Mouse (Mus musculus) erythroblast, embryonic 14.5 days (primary cell): Measurements from ENCODE around the gene Guk1. TPM values are rescaled to one million over a fixed set of nuclear protein-coding genes. Genes with fewer than 3 reads are reported as not detected.

Source experiments
- H3K27me3 ChIP-seq: 2 replicates; pipeline ENCODE4 v1.6.1; 2012; ENCODE audit warnings: inconsistent platforms; ENCODE audit not compliant: control insufficient read depth
- H3K36me3 ChIP-seq: 2 replicates; pipeline ENCODE4 v1.6.1; 2012; ENCODE audit warnings: mild to moderate bottlenecking, inconsistent platforms; ENCODE audit not compliant: control insufficient read depth
- H3K4me1 ChIP-seq: 2 replicates; pipeline ENCODE4 v1.6.1; 2012; ENCODE audit warnings: inconsistent platforms; ENCODE audit not compliant: control insufficient read depth
- H3K4me3 ChIP-seq: replicated peaks from 2 replicates; pipeline ENCODE3; 2012; ENCODE audit warnings: moderate library complexity, mild to moderate bottlenecking, inconsistent platforms
- H3K9me3 ChIP-seq: 2 replicates; pipeline ENCODE4 v1.6.1; 2012; ENCODE audit warnings: low read length, inconsistent platforms, mixed read lengths; ENCODE audit not compliant: control insufficient read depth
- GATA1 ChIP-seq: IDR thresholded peaks from 2 replicates; pipeline ENCODE4 v1.6.1; 2012; ENCODE audit warnings: low read length, inconsistent platforms, mixed read lengths
- TAL1 ChIP-seq: IDR thresholded peaks from 3 replicates; pipeline ENCODE4 v1.6.1; 2012; ENCODE audit warnings: low read length, inconsistent platforms, mixed read lengths
- polyA plus RNA-seq: library from polyadenylated mRNA; stranded (reverse); fragments of >175 nt; gene quantifications from 2 replicates; pipeline ENCODE4 v1.2.3, GENCODE M21; 2012

The Guk1 gene
- polyA plus RNA-seq, 1 experiment = 1.9 TPM

- Histone ChIP-seq H3K9me3 (no peaks in the 10 kb centered on the region), H3K4me1 (peaks cover 56% of the 10 kb centered on the region), H3K27me3 (no peaks in the 10 kb centered on the region), H3K4me3 (no peak overlapping the region), H3K36me3 (peaks cover 79% of the 10 kb centered on the region)
- no peak for TF ChIP-seq GATA1
- no peak for TF ChIP-seq TAL1
Measured at GRCm38 (mm10) chr11:59159558-59159957, 32.5 kb downstream of the Guk1 start.

GRCm38 (mm10) chr11:59159099-59159498, 32.9 kb downstream of the Guk1 start:
- H3K9me3 ChIP-seq = no peaks in the 10 kb centered on the region
- no peak overlapping the region for H3K4me3 ChIP-seq
- no peaks in the 10 kb centered on the region for H3K27me3 ChIP-seq
- H3K36me3 ChIP-seq = peaks cover 83% of the 10 kb centered on the region
- peaks cover 52% of the 10 kb centered on the region for H3K4me1 ChIP-seq
- TF ChIP-seq GATA1 (no peak), TAL1 (no peak)

- peaks cover 27% of the 10 kb centered on the region for H3K4me1 ChIP-seq
- TF ChIP-seq TAL1 = no peak
- TF ChIP-seq GATA1 = no peak
- H3K27me3 ChIP-seq = no peaks in the 10 kb centered on the region
- H3K4me3 ChIP-seq = no peak overlapping the region
- no peaks in the 10 kb centered on the region for H3K9me3 ChIP-seq
- H3K36me3 ChIP-seq = peaks cover 65% of the 10 kb centered on the region
Measured at GRCm38 (mm10) chr11:59155900-59156299, 36.1 kb downstream of the Guk1 start.

DNA sequence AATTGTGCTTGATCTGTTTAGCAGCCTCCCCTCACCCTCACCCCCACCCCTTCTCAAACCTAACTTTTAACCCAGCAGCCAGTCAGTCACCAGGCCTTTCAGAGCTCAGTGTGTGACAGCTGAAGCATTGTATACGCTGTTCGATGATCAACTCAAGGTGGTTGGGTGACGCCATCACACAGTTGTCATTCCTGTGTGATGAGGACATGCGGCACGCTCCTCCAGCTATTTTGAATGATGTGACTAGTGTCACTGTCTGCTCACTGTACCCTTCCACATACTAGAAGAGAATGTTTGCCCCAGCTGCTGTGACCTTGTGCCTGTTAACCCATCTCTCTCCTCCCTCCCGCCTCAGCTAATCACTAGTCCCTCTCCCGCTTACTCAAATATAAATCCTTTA, 37.8 kb downstream of the Guk1 start:
- Histone ChIP-seq H3K27me3 (no peaks in the 10 kb centered on the region; the same call in 1 of the 2 replicates), H3K4me3 (no peak overlapping the region), H3K4me1 (peaks cover 12% of the 10 kb centered on the region), H3K36me3 (peaks cover 48% of the 10 kb centered on the region), H3K9me3 (no peaks in the 10 kb centered on the region)
- TF ChIP-seq TAL1 = no peak
- no peak for TF ChIP-seq GATA1

DNA sequence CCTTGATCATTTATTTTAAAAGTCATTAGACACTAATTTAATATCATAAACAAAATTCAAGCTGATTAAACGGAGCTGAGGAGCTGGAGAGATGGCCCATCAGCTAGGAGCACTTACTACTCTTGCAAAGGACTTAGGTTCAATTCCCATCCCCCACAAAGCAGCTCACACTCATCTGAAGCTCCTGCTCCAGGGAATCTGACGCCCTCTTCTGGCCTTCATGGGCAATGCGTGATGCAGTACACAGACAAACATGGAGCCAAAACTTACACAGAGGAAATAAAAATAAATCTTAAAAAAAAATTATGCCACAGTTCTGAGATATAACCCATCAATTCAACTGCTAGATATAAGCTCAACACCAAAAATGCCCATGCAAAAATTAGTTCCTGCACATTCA, 40.3 kb downstream of the Guk1 start:
- no peak for TF ChIP-seq TAL1
- TF ChIP-seq GATA1 = no peak
- Histone ChIP-seq H3K27me3 (peaks cover 4% of the 10 kb centered on the region), H3K36me3 (peaks cover 23% of the 10 kb centered on the region), H3K9me3 (no peaks in the 10 kb centered on the region), H3K4me1 (peaks cover 12% of the 10 kb centered on the region), H3K4me3 (no peak overlapping the region)

- peaks cover 9% of the 10 kb centered on the region for H3K27me3 ChIP-seq
- peaks cover 1% of the 10 kb centered on the region; the same call in 1 of the 2 replicates for H3K36me3 ChIP-seq
- no peak overlapping the region for H3K4me3 ChIP-seq
- TF ChIP-seq GATA1 = no peak
- H3K9me3 ChIP-seq = no peaks in the 10 kb centered on the region
- peaks cover 2% of the 10 kb centered on the region for H3K4me1 ChIP-seq
Measured at GRCm38 (mm10) chr11:59149302-59149701, 42.7 kb downstream of the Guk1 start.

- no peaks in the 10 kb centered on the region; the same call in 1 of the 2 replicates for H3K4me1 ChIP-seq
Measured at GRCm38 (mm10) chr11:59142962-59143361, 49.0 kb downstream of the Guk1 start.

DNA sequence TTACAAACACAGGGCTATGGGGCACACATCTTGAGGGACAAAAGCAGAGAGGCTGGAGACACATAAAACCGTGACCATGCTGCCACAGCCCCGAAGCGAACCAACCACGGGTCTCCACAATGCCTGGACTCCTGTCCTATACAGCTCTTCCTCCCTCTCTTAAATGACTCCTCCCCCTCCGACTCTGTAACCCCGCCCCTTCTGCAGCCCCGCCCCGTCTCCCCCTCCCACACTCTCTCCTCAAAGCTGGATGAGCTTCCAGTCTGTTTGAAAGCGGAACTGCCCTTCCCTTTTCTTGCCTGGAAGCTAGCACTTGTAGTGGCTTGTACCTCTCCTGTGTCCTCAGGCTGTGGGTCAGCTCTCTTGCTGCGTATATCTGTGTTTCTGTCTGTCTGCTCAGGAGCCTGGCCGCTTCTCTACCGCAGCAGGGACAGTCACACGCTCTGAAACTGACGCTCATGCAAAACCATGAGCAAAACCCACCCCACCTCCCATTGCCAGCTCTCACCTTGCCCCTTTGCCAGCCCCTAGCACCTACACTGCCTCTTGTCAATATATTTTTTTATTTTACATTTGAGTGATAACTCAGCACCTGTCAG, 50.1 kb downstream of the Guk1 start:
- Histone ChIP-seq H3K4me3 (no peak overlapping the region), H3K36me3 (no peaks in the 10 kb centered on the region), H3K4me1 (no peaks in the 10 kb centered on the region; the same call in 1 of the 2 replicates), H3K27me3 (peaks cover 32% of the 10 kb centered on the region), H3K9me3 (no peaks in the 10 kb centered on the region)
- TF ChIP-seq TAL1 (no peak), GATA1 (no peak)

More at GRCm38 (mm10) chr11:59142962-59143361, 49.0 kb downstream of the Guk1 start:
- TF ChIP-seq TAL1 (no peak), GATA1 (no peak)
- no peaks in the 10 kb centered on the region for H3K36me3 ChIP-seq
- no peaks in the 10 kb centered on the region for H3K9me3 ChIP-seq
- H3K4me3 ChIP-seq = no peak overlapping the region
- H3K27me3 ChIP-seq = peaks cover 26% of the 10 kb centered on the region

GRCm38 (mm10) chr11:59138537-59139486, 53.2 kb downstream of the Guk1 start:
- H3K9me3 ChIP-seq = no peaks in the 10 kb centered on the region
- H3K4me3 ChIP-seq = no peak overlapping the region
- H3K36me3 ChIP-seq = no peaks in the 10 kb centered on the region
- H3K27me3 ChIP-seq = peaks cover 56% of the 10 kb centered on the region
- no peaks in the 10 kb centered on the region; the same call in 1 of the 2 replicates for H3K4me1 ChIP-seq
- TF ChIP-seq TAL1 (no peak), GATA1 (no peak)
